Mouse (Mus musculus) kidney, postnatal 0 days (tissue): Measurements from ENCODE around the gene Clasp1. TPM values are rescaled to one million over a fixed set of nuclear protein-coding genes. Genes with fewer than 3 reads are reported as not detected.

Experiments
- ATAC-seq: fragments of 200-750 bp; cut with Nextera tagmentation; replicated peaks from 2 replicates; pipeline ENCODE4 v1.8.0; 2017; ENCODE audit warnings: low read depth, moderate number of reproducible peaks, moderate TSS enrichment, moderate library complexity; ENCODE audit not compliant: low FRiP score
- DNase-seq: peaks from one replicate; pipeline ENCODE4 v3.0.0-alpha.2; 2016; ENCODE audit warnings: low spot score
- H3K27ac ChIP-seq: fragments of 300-500 bp; sonication (generic); 2 replicates; pipeline ENCODE4 v1.5.1; 2014; ENCODE audit warnings: mild to moderate bottlenecking
- H3K27me3 ChIP-seq: fragments of 300-500 bp; sonication (generic); 2 replicates; pipeline ENCODE4 v1.6.1; 2014; ENCODE audit warnings: low read length, mixed read lengths; ENCODE audit not compliant: insufficient read depth
- H3K36me3 ChIP-seq: fragments of 300-500 bp; sonication (generic); 2 replicates; pipeline ENCODE4 v1.6.1; 2014; ENCODE audit warnings: low read length, mixed read lengths; ENCODE audit not compliant: insufficient read depth
- H3K4me1 ChIP-seq: fragments of 300-500 bp; sonication (generic); replicated peaks from 2 replicates; pipeline ENCODE4 v1.6.1; 2014; ENCODE audit warnings: antibody characterized with exemption, low read length, mixed read lengths; ENCODE audit not compliant: insufficient read depth
- H3K4me2 ChIP-seq: fragments of 300-500 bp; sonication (generic); 2 replicates; pipeline ENCODE4 v1.6.1; 2014; ENCODE audit warnings: mild to moderate bottlenecking, low read length, moderate library complexity, mixed read lengths
- H3K4me3 ChIP-seq: fragments of 300-500 bp; sonication (generic); replicated peaks from 2 replicates; pipeline ENCODE4 v1.5.1; 2014; ENCODE audit warnings: low read depth, low read length
- H3K9ac ChIP-seq: fragments of 300-500 bp; sonication (generic); 2 replicates; pipeline ENCODE4 v1.6.1; 2014; ENCODE audit warnings: low read depth, low read length
- H3K9me3 ChIP-seq: fragments of 300-500 bp; sonication (generic); replicated peaks from 2 replicates; pipeline ENCODE4 v1.6.1; 2016; ENCODE audit warnings: low read length, inconsistent platforms, mixed read lengths
- CTCF ChIP-seq: IDR thresholded peaks from 2 replicates; pipeline ENCODE4 v1.5.1; 2016; ENCODE audit warnings: antibody characterized with exemption, low read depth, mild to moderate bottlenecking, moderate library complexity
- WGBS: fragments of 180-500 bp; shearing (Covaris S2); extraction: QIAGEN DNeasy Blood & Tissue Kit; methylation state at CpG from one replicate; pipeline ENCODE4 v1.1.7; 2014; 5-methylcytosine and 5-hydroxymethylcytosine counted together
- polyA plus RNA-seq: library from polyadenylated mRNA; unstranded; fragments of >200 nt; fragmentation: Nextera tagmentation; extraction: Ambion mirVana; gene quantifications from 2 replicates; pipeline ENCODE4 v1.2.1, GENCODE M21; 2015

The Clasp1 gene
- polyA plus RNA-seq, 1 experiment from 2014 or later, result 16.5 TPM

- H3K27ac ChIP-seq, result peak overlapping the region; percentile 13; the same call in 1 of the 2 replicates
- 72% methylated on average over 6 of the region's 6 CpGs for WGBS
- no peaks in the 10 kb centered on the region for H3K27me3 ChIP-seq
- DNase-seq (peak; percentile 39), ATAC-seq (no peak)
- no peak overlapping the region for H3K4me3 ChIP-seq
- TF ChIP-seq CTCF, result no peak
- no peak overlapping the region for H3K9ac ChIP-seq
- H3K4me2 ChIP-seq, result no peak overlapping the region
- H3K9me3 ChIP-seq, result no peaks in the 10 kb centered on the region
- H3K36me3 ChIP-seq, result no peaks in the 10 kb centered on the region
- H3K4me1 ChIP-seq, result no peaks in the 10 kb centered on the region
These were observed 92.8 kb downstream of the Clasp1 start for GRCm38 (mm10) chr1:118481703-118482102.

DNA sequence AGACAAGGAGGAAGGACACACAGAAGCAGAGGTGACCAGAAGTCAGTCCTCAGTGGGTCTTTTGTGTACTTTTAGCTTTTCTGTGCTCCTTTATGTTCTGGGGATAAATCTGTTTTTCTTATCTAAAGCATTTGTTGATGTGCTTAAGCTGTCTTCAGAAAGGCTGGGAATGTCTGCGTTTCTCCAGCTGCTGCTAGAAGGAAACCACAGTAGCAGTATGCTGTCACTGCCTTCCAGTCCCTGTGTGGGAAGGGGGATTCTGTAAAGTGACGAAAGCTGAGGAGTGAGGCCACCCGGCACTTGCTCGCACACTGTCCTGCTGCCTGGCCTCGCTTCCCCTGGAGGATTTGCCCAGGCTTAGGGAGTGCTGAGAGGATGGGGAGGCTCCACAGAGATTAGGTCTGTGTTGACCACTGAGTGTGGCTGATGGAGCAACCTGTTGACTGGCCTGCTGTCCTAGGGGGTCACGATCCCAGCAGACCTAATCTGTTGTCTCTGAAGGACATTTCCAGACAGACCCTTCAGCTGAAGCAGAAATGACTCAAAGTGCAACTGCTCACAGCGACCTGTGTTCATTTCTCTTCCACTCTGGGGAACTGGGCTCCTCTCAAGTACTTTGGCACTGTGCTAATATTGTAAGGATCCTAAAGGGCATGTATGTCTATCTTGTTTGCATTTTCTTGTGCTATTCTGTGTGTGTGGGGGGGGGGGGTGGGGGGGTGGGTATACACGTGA is 93.6 kb downstream of the Clasp1 start:
- H3K4me1 ChIP-seq, result no peaks in the 10 kb centered on the region
- ATAC-seq (no peak; the same call in 1 of the 2 replicates), DNase-seq (peak; percentile 52)
- H3K4me3 ChIP-seq, result no peak overlapping the region
- H3K27ac ChIP-seq, result 0 out of 2 replicates have a peak overlapping the region, but pooled peaks have one; percentile 13
- WGBS, result 75% methylated on average over 8 of the region's 8 CpGs
- H3K9me3 ChIP-seq, result no peaks in the 10 kb centered on the region
- H3K9ac ChIP-seq, result no peak overlapping the region
- H3K36me3 ChIP-seq, result no peaks in the 10 kb centered on the region
- no peak for TF ChIP-seq CTCF
- no peaks in the 10 kb centered on the region for H3K27me3 ChIP-seq
- H3K4me2 ChIP-seq, result no peak overlapping the region

GRCm38 (mm10) chr1:118483504-118484096 is 94.7 kb downstream of the Clasp1 start:
- no peak for TF ChIP-seq CTCF
- no peaks in the 10 kb centered on the region for H3K9me3 ChIP-seq
- no peak overlapping the region for H3K27ac ChIP-seq
- no peak overlapping the region for H3K9ac ChIP-seq
- no peaks in the 10 kb centered on the region for H3K4me1 ChIP-seq
- ATAC-seq (no peak), DNase-seq (peak; percentile 11)
- H3K36me3 ChIP-seq, result no peaks in the 10 kb centered on the region
- no peaks in the 10 kb centered on the region for H3K27me3 ChIP-seq
- no peak overlapping the region for H3K4me3 ChIP-seq
- 69% methylated on average over 6 of the region's 6 CpGs for WGBS
- H3K4me2 ChIP-seq, result no peak overlapping the region

DNA sequence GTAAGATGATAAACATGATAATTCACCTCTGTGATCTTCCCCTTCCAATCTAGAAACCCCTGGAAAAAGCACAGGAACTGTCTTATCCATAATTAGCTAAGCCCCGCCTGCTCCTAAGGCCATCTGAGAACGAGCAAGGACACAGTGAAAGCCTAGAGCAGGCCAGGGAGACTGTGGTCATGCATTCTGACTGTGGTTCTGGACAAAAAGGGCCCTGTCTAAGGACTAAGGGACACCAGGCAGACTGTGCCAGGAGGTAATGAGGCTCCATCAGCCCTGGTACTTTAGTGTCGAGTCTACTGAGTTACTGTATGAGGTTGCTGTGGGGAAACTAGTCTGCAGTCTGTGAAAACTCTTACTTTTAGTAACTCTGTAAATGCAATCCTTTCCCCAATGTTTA is 96.7 kb downstream of the Clasp1 start:
- Histone ChIP-seq H3K27ac (no peak overlapping the region), H3K4me1 (no peaks in the 10 kb centered on the region), H3K9me3 (no peaks in the 10 kb centered on the region), H3K27me3 (no peaks in the 10 kb centered on the region), H3K4me2 (no peak overlapping the region), H3K4me3 (no peak overlapping the region), H3K36me3 (no peaks in the 10 kb centered on the region), H3K9ac (no peak overlapping the region)
- no peak for TF ChIP-seq CTCF
- 60% methylated on average over 3 of the region's 3 CpGs for WGBS
- DNase-seq (no peak), ATAC-seq (no peak)

GRCm38 (mm10) chr1:118486021-118486420 is 97.2 kb downstream of the Clasp1 start:
- Histone ChIP-seq H3K9ac (no peak overlapping the region), H3K4me1 (no peaks in the 10 kb centered on the region), H3K4me2 (no peak overlapping the region), H3K27me3 (no peaks in the 10 kb centered on the region), H3K4me3 (no peak overlapping the region), H3K27ac (no peak overlapping the region), H3K36me3 (no peaks in the 10 kb centered on the region), H3K9me3 (no peaks in the 10 kb centered on the region)
- no peak for ATAC-seq
- TF ChIP-seq CTCF, result no peak
- no peak for DNase-seq

DNA sequence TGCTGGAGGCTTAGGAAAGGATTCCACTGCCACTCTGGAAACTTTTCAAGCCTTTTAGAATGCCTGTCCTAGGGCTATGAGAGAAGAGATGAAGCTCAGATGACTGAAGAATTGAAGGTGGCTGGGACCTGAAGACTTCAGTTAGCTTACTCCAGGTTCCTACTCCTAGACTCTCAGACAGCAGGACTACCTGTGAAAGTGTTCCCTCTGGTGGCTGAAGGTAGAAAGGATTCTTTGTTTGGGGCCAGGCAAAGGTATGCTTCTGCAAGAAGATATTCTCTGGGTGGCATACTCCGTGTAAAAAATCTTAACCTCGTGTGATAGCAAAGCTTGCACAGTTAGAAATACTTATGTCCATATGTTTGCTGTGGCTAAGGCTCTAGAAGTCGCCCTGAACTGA is 104.0 kb downstream of the Clasp1 start:
- WGBS, result 77% methylated on average over 3 of the region's 3 CpGs
- H3K9ac ChIP-seq, result no peak overlapping the region
- peak; percentile 25 for DNase-seq

More for the DNA sequence above, 104.0 kb downstream of the Clasp1 start:
- Histone ChIP-seq H3K27me3 (no peaks in the 10 kb centered on the region), H3K9me3 (no peaks in the 10 kb centered on the region), H3K27ac (no peak overlapping the region), H3K4me2 (no peak overlapping the region), H3K4me3 (no peak overlapping the region), H3K4me1 (no peaks in the 10 kb centered on the region), H3K36me3 (no peaks in the 10 kb centered on the region)
- peak; percentile 67 for TF ChIP-seq CTCF
- no peak for ATAC-seq
